Mouse (Mus musculus) G1E (cell line): ENCODE data around the gene Slc22a3.

Experiments used
- CTCF ChIP-seq: IDR thresholded peaks from 2 replicates; pipeline ENCODE4 v1.5.1; 2012; ENCODE audit warnings: low read depth, low read length, inconsistent platforms, mixed read lengths
- GATA1 ChIP-seq: IDR thresholded peaks from 2 replicates; pipeline ENCODE4 v1.6.1; 2012; ENCODE audit warnings: borderline replicate concordance, low read length, inconsistent platforms, mixed read lengths
- POLR2AphosphoS5 ChIP-seq: IDR thresholded peaks from 2 replicates; pipeline ENCODE4 v1.6.1; 2012; ENCODE audit warnings: low read depth, low read length, inconsistent platforms; ENCODE audit not compliant: insufficient replicate concordance
- TAL1 ChIP-seq: conservative IDR thresholded peaks from 2 replicates; pipeline ENCODE4 v1.6.1; 2012; ENCODE audit warnings: low read depth, low read length, inconsistent platforms, mixed read lengths

DNA sequence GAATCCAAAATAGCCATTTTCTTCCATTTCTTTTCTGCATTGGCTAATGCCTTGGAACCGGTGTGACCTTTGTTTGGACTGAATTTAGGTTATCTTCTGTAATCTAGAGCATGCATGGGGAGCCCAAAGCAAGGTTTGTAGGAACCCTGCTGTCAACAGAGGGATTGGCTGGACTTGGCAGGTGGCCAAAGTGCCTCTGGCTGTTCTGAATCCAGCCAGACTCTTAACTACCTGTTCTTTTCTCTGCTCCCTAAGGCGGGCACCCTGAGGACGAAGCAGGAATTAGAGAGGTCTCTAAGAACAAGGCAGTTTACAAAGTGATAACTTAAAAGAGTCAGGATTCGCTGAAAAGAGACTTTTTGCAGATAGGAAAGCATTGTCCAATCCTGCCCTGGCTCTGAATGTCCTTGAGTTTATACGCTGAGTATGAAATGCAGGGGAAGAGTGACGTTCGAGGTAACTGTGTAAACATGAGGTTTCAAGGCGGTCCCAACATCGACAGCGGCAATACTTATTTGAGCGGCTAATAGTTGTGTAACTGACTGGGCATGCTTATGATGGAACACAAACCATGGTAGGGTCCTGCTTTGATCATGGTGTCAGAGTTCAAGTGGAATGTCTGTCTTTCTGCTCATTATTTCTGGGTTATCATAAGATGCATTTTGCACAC lies 54.5 kb downstream of the Slc22a3 start:
- TF ChIP-seq CTCF (no peak), TAL1 (no peak), GATA1 (no peak), POLR2AphosphoS5 (no peak)
